Mouse (Mus musculus) telencephalon, adult 2 months (tissue): ENCODE measurements around the gene Gm13271.
"Not testable (repeated sequence)": the region's sequence is repeated elsewhere in the genome, so short reads cannot be mapped to it uniquely, and the experiment has no call there.

ENCODE experiments used
- DNase-seq: peaks from one replicate; pipeline ENCODE4 v3.0.0-alpha.2; 2011; ENCODE audit warnings: low read depth, low spot score

Gm13271 gene

GRCm38 (mm10) chr4:88760431-88760830, 5.8 kb downstream of the Gm13271 start:
- peak; percentile 35 for DNase-seq

GRCm38 (mm10) chr4:88761776-88762175, 7.1 kb downstream of the Gm13271 start:
- DNase-seq, result not testable (repeated sequence)

GRCm38 (mm10) chr4:88762341-88762740, 7.7 kb downstream of the Gm13271 start:
- DNase-seq, result not testable (repeated sequence)

- DNase-seq, result not testable (repeated sequence)
Measured at GRCm38 (mm10) chr4:88763384-88764018, 8.8 kb downstream of the Gm13271 start.

GRCm38 (mm10) chr4:88773534-88773933, 18.9 kb downstream of the Gm13271 start, which contains the start of gene Gm13290:
TSS of gene Gm13290 (plus strand) at chr4:88773834.
- DNase-seq, result not testable (repeated sequence)

GRCm38 (mm10) chr4:88776622-88777021, 22.0 kb downstream of the Gm13271 start, which contains the start of gene Gm13289:
TSS of gene Gm13289 (plus strand) at chr4:88776922.
- DNase-seq, result not testable (repeated sequence)

- not testable (repeated sequence) for DNase-seq
Measured at GRCm38 (mm10) chr4:88779550-88779949, 24.9 kb downstream of the Gm13271 start, which contains the start of gene Gm13272. TSS of gene Gm13272 (plus strand) at chr4:88779850.

- not testable (repeated sequence) for DNase-seq
Measured at GRCm38 (mm10) chr4:88780320-88780719, 25.7 kb downstream of the Gm13271 start.

- DNase-seq, result not testable (repeated sequence)
Measured at GRCm38 (mm10) chr4:88781831-88782230, 27.2 kb downstream of the Gm13271 start, which contains the start of gene Ifnz. TSS of gene Ifnz (plus strand) at chr4:88782131.

- DNase-seq, result not testable (repeated sequence)
Measured at GRCm38 (mm10) chr4:88782335-88782734, 27.7 kb downstream of the Gm13271 start.

- not testable (repeated sequence) for DNase-seq
Measured at GRCm38 (mm10) chr4:88785409-88785808, 30.7 kb downstream of the Gm13271 start, which contains the start of gene Gm13276. TSS of gene Gm13276 (plus strand) at chr4:88785709.

- DNase-seq, result not testable (repeated sequence)
Measured at GRCm38 (mm10) chr4:88788402-88788801, 33.7 kb downstream of the Gm13271 start, which contains the start of gene Gm13277. TSS of gene Gm13277 (plus strand) at chr4:88788632.

GRCm38 (mm10) chr4:88791250-88791649, 36.6 kb downstream of the Gm13271 start, which contains the start of gene Gm13278:
TSS of gene Gm13278 (plus strand) at chr4:88791550.
- not testable (repeated sequence) for DNase-seq

- DNase-seq, result not testable (repeated sequence)
Measured at GRCm38 (mm10) chr4:88793936-88794675, 39.4 kb downstream of the Gm13271 start, which contains the start of gene Gm13275. TSS of gene Gm13275 (plus strand) at chr4:88794487.

- DNase-seq, result not testable (repeated sequence)
Measured at GRCm38 (mm10) chr4:88797097-88797496, 42.4 kb downstream of the Gm13271 start, which contains the start of gene Gm13279. TSS of gene Gm13279 (plus strand) at chr4:88797397.

- DNase-seq, result not testable (repeated sequence)
Measured at GRCm38 (mm10) chr4:88799365-88799764, 44.7 kb downstream of the Gm13271 start, which contains the start of gene Gm13285. TSS of gene Gm13285 (plus strand) at chr4:88799665.

- DNase-seq, result not testable (repeated sequence)
Measured at GRCm38 (mm10) chr4:88802954-88803353, 48.3 kb downstream of the Gm13271 start, which contains the start of gene Gm13287. TSS of gene Gm13287 (plus strand) at chr4:88803254.
